Mouse (Mus musculus): ENCODE data around the gene Kifc1. TPM values are rescaled to one million over a fixed set of nuclear protein-coding genes. Genes with fewer than 3 reads are reported as not detected.
"Not testable (repeated sequence)": the region's sequence is repeated elsewhere in the genome, so short reads cannot be mapped to it uniquely, and the experiment has no call there.

Kifc1 gene
- polyA plus RNA-seq, 1 experiment from 2014 or later: 5.4 TPM

- not testable (repeated sequence) for H3K4me2 ChIP-seq (ENCODE audit: low read length); H3K27me3 ChIP-seq (ENCODE audit: control insufficient read depth, insufficient read depth, low read length); H3K9ac ChIP-seq (ENCODE audit: low read length); H3K4me3 ChIP-seq (ENCODE audit: control insufficient read depth in 1 of 2, insufficient read depth in 1 of 2, low read depth in 1 of 2, low read length in 2 of 2); H3K4me1 ChIP-seq (ENCODE audit: control insufficient read depth in 2 of 2, insufficient read depth in 2 of 2, low read length in 2 of 2); H3K9me3 ChIP-seq (ENCODE audit: control insufficient read depth, low read length); H3K27ac ChIP-seq (replicated peaks in 1 of 2; ENCODE audit: control insufficient read depth in 1 of 2, insufficient read depth in 1 of 2, low read depth in 2 of 2, low read length in 2 of 2); H3K36me3 ChIP-seq (ENCODE audit: control insufficient read depth, insufficient read depth, low read length); ATAC-seq (ENCODE audit: insufficient number of reproducible peaks, insufficient read depth, low FRiP score, low read depth)
- 76% methylated on average over 4 of the region's 4 CpGs for WGBS
These were observed 7.7 kb upstream of the Kifc1 start for GRCm38 (mm10) chr17:33898193-33898592.

- Histone ChIP-seq H3K27me3 (ENCODE audit: control insufficient read depth, insufficient read depth, low read length) (no peaks in the 10 kb centered on the region), H3K4me2 (ENCODE audit: low read length) (no peak overlapping the region), H3K9me3 (ENCODE audit: control insufficient read depth, low read length) (no peaks in the 10 kb centered on the region), H3K4me3 (ENCODE audit: control insufficient read depth in 1 of 2, insufficient read depth in 1 of 2, low read depth in 1 of 2, low read length in 2 of 2) (no peak overlapping the region), H3K9ac (ENCODE audit: low read length) (no peak overlapping the region), H3K36me3 (ENCODE audit: control insufficient read depth, insufficient read depth, low read length) (no peaks in the 10 kb centered on the region), H3K4me1 (ENCODE audit: control insufficient read depth in 2 of 2, insufficient read depth in 2 of 2, low read length in 2 of 2) (no peaks in the 10 kb centered on the region; a peak in 1 of 4 replicates), H3K27ac (replicated peaks in 1 of 2; ENCODE audit: control insufficient read depth in 1 of 2, insufficient read depth in 1 of 2, low read depth in 2 of 2, low read length in 2 of 2) (no peak overlapping the region)
- ATAC-seq (ENCODE audit: insufficient number of reproducible peaks, insufficient read depth, low FRiP score, low read depth): no peak
- WGBS: 42% methylated on average over 6 of the region's 6 CpGs
These were observed 6.8 kb upstream of the Kifc1 start for GRCm38 (mm10) chr17:33897114-33897794.

- H3K9me3 ChIP-seq (ENCODE audit: control insufficient read depth, low read length); ATAC-seq (ENCODE audit: insufficient number of reproducible peaks, insufficient read depth, low FRiP score, low read depth); H3K27me3 ChIP-seq (ENCODE audit: control insufficient read depth, insufficient read depth, low read length); H3K27ac ChIP-seq (replicated peaks in 1 of 2; ENCODE audit: control insufficient read depth in 1 of 2, insufficient read depth in 1 of 2, low read depth in 2 of 2, low read length in 2 of 2); H3K4me2 ChIP-seq (ENCODE audit: low read length); H3K4me1 ChIP-seq (ENCODE audit: control insufficient read depth in 2 of 2, insufficient read depth in 2 of 2, low read length in 2 of 2); H3K4me3 ChIP-seq (ENCODE audit: control insufficient read depth in 1 of 2, insufficient read depth in 1 of 2, low read depth in 1 of 2, low read length in 2 of 2); H3K9ac ChIP-seq (ENCODE audit: low read length); H3K36me3 ChIP-seq (ENCODE audit: control insufficient read depth, insufficient read depth, low read length): not testable (repeated sequence)
- 76% methylated on average over 4 of the region's 4 CpGs for WGBS
These were observed 2.5 kb upstream of the Kifc1 start for GRCm38 (mm10) chr17:33893011-33893410.

- no peak overlapping the region for H3K4me2 ChIP-seq (ENCODE audit: low read length)
- ATAC-seq (ENCODE audit: insufficient number of reproducible peaks, insufficient read depth, low FRiP score, low read depth): no peak
- peaks cover 0 to 2% of the 10 kb centered on the region in 2 experiments; a peak in 3 of 4 replicates for H3K4me1 ChIP-seq (ENCODE audit: control insufficient read depth in 2 of 2, insufficient read depth in 2 of 2, low read length in 2 of 2)
- H3K4me3 ChIP-seq (ENCODE audit: control insufficient read depth in 1 of 2, insufficient read depth in 1 of 2, low read depth in 1 of 2, low read length in 2 of 2): no peak overlapping the region
- no peaks in the 10 kb centered on the region for H3K27me3 ChIP-seq (ENCODE audit: control insufficient read depth, insufficient read depth, low read length)
- no peaks in the 10 kb centered on the region for H3K36me3 ChIP-seq (ENCODE audit: control insufficient read depth, insufficient read depth, low read length)
- no peaks in the 10 kb centered on the region for H3K9me3 ChIP-seq (ENCODE audit: control insufficient read depth, low read length)
- no peak overlapping the region for H3K9ac ChIP-seq (ENCODE audit: low read length)
- H3K27ac ChIP-seq (replicated peaks in 1 of 2; ENCODE audit: control insufficient read depth in 1 of 2, insufficient read depth in 1 of 2, low read depth in 2 of 2, low read length in 2 of 2): no peak overlapping the region
- 31% methylated on average over 7 of the region's 7 CpGs for whole genome bisulfite sequencing
These were observed 2.0 kb upstream of the Kifc1 start for GRCm38 (mm10) chr17:33892429-33892828.

- WGBS: 67% methylated on average over 6 of the region's 6 CpGs
- not testable (repeated sequence) for H3K36me3 ChIP-seq (ENCODE audit: control insufficient read depth, insufficient read depth, low read length); H3K4me2 ChIP-seq (ENCODE audit: low read length); H3K4me3 ChIP-seq (ENCODE audit: control insufficient read depth in 1 of 2, insufficient read depth in 1 of 2, low read depth in 1 of 2, low read length in 2 of 2); ATAC-seq (ENCODE audit: insufficient number of reproducible peaks, insufficient read depth, low FRiP score, low read depth); H3K4me1 ChIP-seq (ENCODE audit: control insufficient read depth in 2 of 2, insufficient read depth in 2 of 2, low read length in 2 of 2); H3K9ac ChIP-seq (ENCODE audit: low read length); H3K27me3 ChIP-seq (ENCODE audit: control insufficient read depth, insufficient read depth, low read length); H3K9me3 ChIP-seq (ENCODE audit: control insufficient read depth, low read length); H3K27ac ChIP-seq (replicated peaks in 1 of 2; ENCODE audit: control insufficient read depth in 1 of 2, insufficient read depth in 1 of 2, low read depth in 2 of 2, low read length in 2 of 2)
These were observed 1.4 kb upstream of the Kifc1 start for GRCm38 (mm10) chr17:33891892-33892291.

- Histone ChIP-seq H3K9ac (ENCODE audit: low read length) (no peak overlapping the region), H3K4me2 (ENCODE audit: low read length) (no peak overlapping the region), H3K27me3 (ENCODE audit: control insufficient read depth, insufficient read depth, low read length) (no peaks in the 10 kb centered on the region), H3K4me3 (ENCODE audit: control insufficient read depth in 1 of 2, insufficient read depth in 1 of 2, low read depth in 1 of 2, low read length in 2 of 2) (no peak overlapping the region), H3K36me3 (ENCODE audit: control insufficient read depth, insufficient read depth, low read length) (peaks cover 7% of the 10 kb centered on the region), H3K9me3 (ENCODE audit: control insufficient read depth, low read length) (no peaks in the 10 kb centered on the region), H3K27ac (replicated peaks in 1 of 2; ENCODE audit: control insufficient read depth in 1 of 2, insufficient read depth in 1 of 2, low read depth in 2 of 2, low read length in 2 of 2) (no peak overlapping the region), H3K4me1 (ENCODE audit: control insufficient read depth in 2 of 2, insufficient read depth in 2 of 2, low read length in 2 of 2) (peaks cover 0 to 2% of the 10 kb centered on the region in 2 experiments; a peak in 3 of 4 replicates)
- WGBS: 55% methylated on average over 2 of the region's 2 CpGs
- no peak for ATAC-seq (ENCODE audit: insufficient number of reproducible peaks, insufficient read depth, low FRiP score, low read depth)
These were observed 896 bp upstream of the Kifc1 start for GRCm38 (mm10) chr17:33891357-33891756.

GRCm38 (mm10) chr17:33889941-33890532 is 424 bp downstream of the Kifc1 start:
- WGBS: under 1% methylated on average over 40 of the region's 44 CpGs
- ATAC-seq (ENCODE audit: insufficient number of reproducible peaks, insufficient read depth, low FRiP score, low read depth): peak; percentile 8; the same call in 1 of the 2 replicates
- not testable (repeated sequence) for H3K27me3 ChIP-seq (ENCODE audit: control insufficient read depth, insufficient read depth, low read length); H3K4me1 ChIP-seq (ENCODE audit: control insufficient read depth in 2 of 2, insufficient read depth in 2 of 2, low read length in 2 of 2); H3K9me3 ChIP-seq (ENCODE audit: control insufficient read depth, low read length)
- Histone ChIP-seq H3K27ac (replicated peaks in 1 of 2; ENCODE audit: control insufficient read depth in 1 of 2, insufficient read depth in 1 of 2, low read depth in 2 of 2, low read length in 2 of 2) (peak overlapping the region; percentile 51 to 59; a peak in 2 of 4 replicates), H3K9ac (ENCODE audit: low read length) (peak overlapping the region; percentile 79), H3K4me3 (ENCODE audit: control insufficient read depth in 1 of 2, insufficient read depth in 1 of 2, low read depth in 1 of 2, low read length in 2 of 2) (peak overlapping the region; percentile 64 to 66), H3K36me3 (ENCODE audit: control insufficient read depth, insufficient read depth, low read length) (peaks cover 19% of the 10 kb centered on the region), H3K4me2 (ENCODE audit: low read length) (peak overlapping the region; percentile 69)

All from heart, embryonic 14.5 days (tissue).